Mouse (Mus musculus) hindbrain, embryonic 14.5 days (tissue): ENCODE measurements around the gene Lbhd1. TPM values are rescaled to one million over a fixed set of nuclear protein-coding genes. Genes with fewer than 3 reads are reported as not detected.
"Not testable (repeated sequence)": the region's sequence is repeated elsewhere in the genome, so short reads cannot be mapped to it uniquely, and the experiment has no call there.

ENCODE experiments used
- ATAC-seq: fragments of 200-750 bp; cut with Nextera tagmentation; 2 replicates; pipeline ENCODE4 v1.8.0; 2017; ENCODE audit warnings: moderate number of reproducible peaks, mild to moderate bottlenecking, moderate TSS enrichment, moderate library complexity; ENCODE audit not compliant: low FRiP score
- DNase-seq: peaks from one replicate; pipeline ENCODE4 v3.0.0-alpha.2; 2015; ENCODE audit warnings: low spot score
- H3K27ac ChIP-seq: fragments of 300-500 bp; sonication (generic); 2 replicates; pipeline ENCODE4 v1.5.1; 2014; ENCODE audit warnings: mild to moderate bottlenecking, moderate library complexity
- H3K27me3 ChIP-seq: fragments of 300-500 bp; sonication (generic); 2 replicates; pipeline ENCODE4 v1.6.1; 2014; ENCODE audit warnings: mild to moderate bottlenecking, low read length, mixed read lengths; ENCODE audit not compliant: control insufficient read depth, insufficient read depth
- H3K36me3 ChIP-seq: fragments of 300-500 bp; sonication (generic); replicated peaks from 2 replicates; pipeline ENCODE4 v1.6.1; 2014; ENCODE audit not compliant: control insufficient read depth, insufficient read depth
- H3K4me1 ChIP-seq: fragments of 300-500 bp; sonication (generic); replicated peaks from 2 replicates; pipeline ENCODE4 v1.6.1; 2014; ENCODE audit warnings: antibody characterized with exemption, low read length, mixed read lengths; ENCODE audit not compliant: control insufficient read depth, insufficient read depth
- H3K4me2 ChIP-seq: fragments of 300-500 bp; sonication (generic); replicated peaks from 2 replicates; pipeline ENCODE4 v1.6.1; 2014; ENCODE audit warnings: mild to moderate bottlenecking, moderate library complexity
- H3K4me3 ChIP-seq: fragments of 300-500 bp; sonication (generic); replicated peaks from 2 replicates; pipeline ENCODE4 v1.5.1; 2014; ENCODE audit warnings: mild to moderate bottlenecking, low read length
- H3K9ac ChIP-seq: fragments of 300-500 bp; sonication (generic); 2 replicates; pipeline ENCODE4 v1.6.1; 2014
- H3K9me3 ChIP-seq: fragments of 300-500 bp; sonication (generic); 2 replicates; pipeline ENCODE4 v1.6.1; 2016; ENCODE audit warnings: low read length; ENCODE audit not compliant: control insufficient read depth
- WGBS: fragments of 180-500 bp; shearing (Covaris S2); extraction: QIAGEN DNeasy Blood & Tissue Kit; methylation state at CpG from one replicate; pipeline ENCODE4 v1.1.7; 2014; 5-methylcytosine and 5-hydroxymethylcytosine counted together
- polyA plus RNA-seq: library from polyadenylated mRNA; unstranded; fragments of >200 nt; fragmentation: Nextera tagmentation; extraction: Ambion mirVana; gene quantifications from 2 replicates; pipeline ENCODE4 v1.2.1, GENCODE M21; 2014

Gene Lbhd1
- polyA plus RNA-seq, 1 experiment from 2014 or later, result 39.9 TPM

DNA sequence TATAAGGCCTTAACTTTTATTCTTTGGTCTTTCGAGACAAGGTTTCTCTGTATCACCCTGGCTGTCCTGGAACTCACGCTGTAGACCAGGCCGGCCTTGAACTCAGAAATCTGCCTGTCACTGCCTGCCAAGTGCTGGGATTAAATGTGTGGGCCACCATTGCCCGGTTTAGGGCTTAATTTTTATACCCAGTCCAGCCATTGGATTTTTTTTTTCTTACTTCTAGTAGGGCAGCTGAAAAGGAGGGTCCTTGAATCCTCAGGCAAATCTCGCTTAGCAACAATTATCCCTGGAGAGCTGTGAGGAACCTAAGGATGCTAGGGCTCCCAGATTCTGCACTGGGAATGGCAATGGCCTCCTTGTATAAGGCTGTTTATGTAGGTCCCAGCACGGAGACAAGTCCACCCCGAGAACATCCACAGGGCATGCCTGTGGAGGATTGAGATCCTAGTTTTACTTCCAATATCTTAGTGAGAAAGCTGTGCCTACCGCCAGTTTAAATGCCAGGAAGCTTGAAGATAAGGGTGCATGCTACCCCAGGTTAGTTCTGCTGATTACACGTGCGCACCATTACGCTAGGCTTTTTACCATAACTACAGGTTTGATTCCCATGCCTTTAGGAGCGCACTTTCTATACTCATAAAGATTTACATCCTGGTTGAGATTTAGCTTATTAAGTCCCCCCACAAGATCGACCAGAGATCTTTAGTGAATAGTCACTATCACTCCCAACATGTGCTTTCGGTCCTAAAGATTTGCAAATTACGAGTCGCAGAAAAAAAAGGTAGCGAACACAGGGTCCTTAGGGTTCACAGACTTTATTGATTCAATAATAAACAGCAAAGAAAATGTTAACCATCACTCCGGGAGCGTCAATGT is 4.3 kb downstream of the Lbhd1 start:
- H3K27me3 ChIP-seq, result no peaks in the 10 kb centered on the region
- peak overlapping the region; percentile 89 for H3K4me2 ChIP-seq
- ATAC-seq (no peak), DNase-seq (no peak)
- H3K9me3 ChIP-seq, result no peaks in the 10 kb centered on the region
- WGBS, result 16% methylated on average over 19 of the region's 19 CpGs
- peaks cover 13% of the 10 kb centered on the region for H3K36me3 ChIP-seq
- peaks cover 17% of the 10 kb centered on the region for H3K4me1 ChIP-seq
- peak overlapping the region; percentile 70 for H3K9ac ChIP-seq
- H3K4me3 ChIP-seq, result peak overlapping the region; percentile 67
- H3K27ac ChIP-seq, result peak overlapping the region; percentile 89

DNA sequence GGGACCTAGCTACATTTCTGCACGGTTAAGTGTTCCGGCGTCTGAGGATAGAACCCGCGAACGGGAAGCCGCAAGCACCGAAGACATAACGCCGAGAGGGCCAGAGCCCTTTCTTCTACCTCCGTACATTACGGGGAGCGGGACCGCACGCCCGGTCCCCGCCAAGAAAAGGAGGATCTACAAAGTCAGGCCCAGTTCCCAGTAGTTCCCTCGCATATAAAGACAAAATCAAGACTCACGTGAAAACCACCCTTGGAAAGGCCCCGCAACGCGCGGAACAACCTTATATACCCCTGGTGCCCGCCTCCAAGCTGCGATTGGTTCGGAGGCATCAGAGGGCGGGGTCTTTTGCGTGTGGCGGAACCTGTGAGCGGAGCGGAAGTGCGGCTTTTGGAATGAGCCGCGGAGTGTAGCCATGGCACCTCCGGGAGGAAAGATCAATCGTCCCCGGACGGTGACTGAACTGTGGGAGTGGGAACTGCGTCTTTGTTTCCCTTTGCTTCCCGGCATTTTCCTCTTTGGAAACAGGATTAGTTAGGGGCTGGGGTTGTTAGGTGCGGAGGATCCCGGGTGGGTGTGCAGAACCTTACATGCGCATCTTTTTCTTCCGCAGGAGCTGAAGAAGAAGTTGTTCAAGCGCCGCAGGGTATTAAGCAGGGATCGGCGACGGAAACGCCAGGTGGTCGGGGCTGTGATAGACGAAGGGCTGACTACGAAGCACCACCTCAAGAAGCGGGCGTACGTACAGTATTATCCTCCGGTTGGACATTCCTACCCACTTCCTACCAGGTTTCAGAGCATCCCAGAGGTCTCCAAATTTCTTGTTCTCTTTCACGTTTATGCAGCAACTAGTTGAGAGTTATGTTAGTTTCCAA is 5.2 kb downstream of the Lbhd1 start, which contains the start of the genes 1810009A15Rik and Gm49416:
TSS of gene 1810009A15Rik (plus strand) at position 343 of the 875 bp plus-strand sequence.
TSS of gene Gm49416 (plus strand) at position 416 of the 875 bp plus-strand sequence.
- peaks cover 21% of the 10 kb centered on the region for H3K4me1 ChIP-seq
- peak; percentile 94 for ATAC-seq

DNA sequence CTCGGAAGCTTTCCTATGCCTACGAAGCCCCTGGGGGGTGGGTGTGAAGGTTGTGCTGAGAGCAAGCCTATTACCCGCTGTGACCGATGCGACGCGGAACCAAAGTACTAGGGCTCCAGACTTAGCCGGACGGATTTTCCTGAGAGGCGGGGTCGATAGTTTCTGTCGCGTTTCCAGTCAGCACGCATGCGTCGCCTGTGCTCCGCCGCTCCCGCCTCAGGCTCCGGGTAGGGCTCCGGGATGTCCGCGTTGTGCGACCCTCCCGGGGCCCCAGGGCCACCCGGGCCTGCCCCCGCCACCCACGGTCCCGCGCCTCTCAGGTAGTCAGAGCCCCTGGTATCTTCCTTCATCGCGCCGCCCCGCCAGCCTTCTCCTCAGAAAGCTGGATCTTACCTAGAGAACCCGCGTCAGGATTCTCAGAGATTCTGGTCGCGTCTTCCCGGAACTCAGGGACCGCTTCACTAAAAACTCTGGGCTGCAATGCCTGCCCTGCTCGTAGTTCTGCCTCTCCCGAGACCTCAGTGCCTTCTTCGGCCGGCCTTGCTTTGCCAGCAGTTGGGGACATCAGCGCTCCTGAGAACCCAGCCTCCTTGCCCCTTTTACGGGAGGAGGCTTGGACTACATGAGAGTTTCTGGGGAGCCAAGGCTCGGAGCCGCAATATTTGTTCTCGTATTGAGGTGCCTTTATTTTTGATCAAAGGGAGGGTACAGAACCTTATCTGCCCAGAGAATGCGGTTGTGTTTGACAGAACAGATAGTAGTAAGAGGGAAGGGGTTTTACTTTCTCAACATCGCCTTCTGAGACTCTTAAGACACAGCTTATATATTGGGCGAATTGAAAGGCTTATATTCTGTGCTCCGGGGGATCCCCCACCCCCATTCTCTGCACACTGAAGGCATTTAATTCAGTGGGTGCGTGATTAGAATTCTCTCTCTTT is 9.6 kb downstream of the Lbhd1 start, which contains the start of gene Ints5:
TSS of gene Ints5 (plus strand) at position 177 of the 938 bp plus-strand sequence.
- H3K4me3 ChIP-seq, result peak within 1 kb of the TSS; percentile 74
- H3K27ac ChIP-seq, result peak within 1 kb of the TSS; percentile 82
- ATAC-seq (peak; percentile 64), DNase-seq (peak; percentile 87)
- WGBS, result 2% methylated on average over 54 of the region's 54 CpGs
- H3K4me1 ChIP-seq, result peaks cover 25% of the 10 kb centered on the region
- no peaks in the 10 kb centered on the region for H3K27me3 ChIP-seq
- peak within 1 kb of the TSS; percentile 85 for H3K9ac ChIP-seq
- H3K9me3 ChIP-seq, result no peaks in the 10 kb centered on the region
- H3K36me3 ChIP-seq, result peaks cover 31% of the 10 kb centered on the region
- peak within 1 kb of the TSS; percentile 92 for H3K4me2 ChIP-seq

More for the DNA sequence above, 5.2 kb downstream of the Lbhd1 start, which contains the start of the genes 1810009A15Rik and Gm49416:
- H3K27ac ChIP-seq, result peak within 1 kb of the TSS; percentile 89
- peak within 1 kb of the TSS; percentile 70 for H3K9ac ChIP-seq
- DNase-seq, result peak; percentile 98
- peak within 1 kb of the TSS; percentile 89 for H3K4me2 ChIP-seq
- peaks cover 13% of the 10 kb centered on the region for H3K36me3 ChIP-seq
- WGBS, result under 1% methylated on average over 58 of the region's 58 CpGs
- no peaks in the 10 kb centered on the region for H3K9me3 ChIP-seq
- H3K4me3 ChIP-seq, result peak within 1 kb of the TSS; percentile 67
- H3K27me3 ChIP-seq, result no peaks in the 10 kb centered on the region

DNA sequence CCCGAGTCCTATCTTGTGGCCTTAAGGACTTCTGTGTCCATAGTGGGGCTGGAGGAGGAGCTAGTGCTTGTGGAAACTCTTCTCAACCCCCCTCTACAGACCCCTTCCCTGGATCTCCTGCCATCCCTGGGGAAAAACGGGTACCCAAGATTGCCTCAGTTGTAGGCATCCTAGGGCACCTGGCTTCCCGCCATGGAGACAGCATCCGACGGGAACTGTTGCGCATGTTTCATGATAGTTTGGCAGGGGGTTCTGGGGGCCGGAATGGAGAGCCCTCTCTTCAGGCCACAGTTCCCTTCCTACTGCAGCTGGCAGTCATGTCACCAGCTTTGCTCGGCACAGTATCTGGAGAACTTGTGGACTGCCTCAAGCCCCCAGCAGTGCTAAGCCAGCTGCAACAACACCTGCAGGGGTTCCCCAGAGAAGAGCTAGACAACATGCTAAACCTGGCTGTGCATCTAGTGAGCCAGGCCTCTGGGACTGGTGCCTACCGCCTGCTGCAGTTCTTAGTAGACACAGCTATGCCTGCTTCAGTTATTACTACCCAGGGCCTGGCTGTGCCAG is 11.9 kb downstream of the Lbhd1 start:
- no peak overlapping the region for H3K4me2 ChIP-seq
- WGBS, result 93% methylated on average over 9 of the region's 9 CpGs
- peaks cover 25% of the 10 kb centered on the region for H3K4me1 ChIP-seq
- H3K9ac ChIP-seq, result no peak overlapping the region
- no peaks in the 10 kb centered on the region for H3K27me3 ChIP-seq
- no peak for DNase-seq
- no peak overlapping the region for H3K4me3 ChIP-seq
- peaks cover 28% of the 10 kb centered on the region for H3K36me3 ChIP-seq
- no peak for ATAC-seq
- H3K9me3 ChIP-seq, result no peaks in the 10 kb centered on the region
- H3K27ac ChIP-seq, result no peak overlapping the region

DNA sequence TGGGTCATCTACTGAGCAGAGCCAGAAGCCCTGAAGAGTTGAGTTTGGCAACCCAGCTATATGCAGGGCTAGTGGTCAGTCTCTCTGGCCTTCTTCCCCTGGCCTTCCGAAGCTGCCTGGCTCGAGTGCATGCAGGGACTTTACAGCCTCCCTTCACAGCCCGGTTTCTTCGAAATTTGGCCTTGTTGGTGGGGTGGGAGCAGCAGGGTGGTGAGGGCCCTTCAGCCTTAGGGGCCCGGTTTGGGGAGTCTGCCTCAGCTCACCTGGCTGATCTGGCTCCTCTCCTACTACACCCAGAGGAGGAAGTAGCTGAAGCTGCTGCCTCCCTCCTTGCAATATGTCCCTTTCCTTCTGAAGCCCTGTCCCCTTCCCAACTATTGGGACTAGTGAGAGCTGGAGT is 12.7 kb downstream of the Lbhd1 start:
- H3K27ac ChIP-seq, H3K27me3 ChIP-seq, H3K9ac ChIP-seq, ATAC-seq, H3K9me3 ChIP-seq, DNase-seq, H3K4me2 ChIP-seq, H3K4me3 ChIP-seq: not testable (repeated sequence)
- 96% methylated on average over 5 of the region's 5 CpGs for WGBS
- Histone ChIP-seq H3K36me3 (peaks cover 21% of the 10 kb centered on the region), H3K4me1 (peaks cover 25% of the 10 kb centered on the region)

DNA sequence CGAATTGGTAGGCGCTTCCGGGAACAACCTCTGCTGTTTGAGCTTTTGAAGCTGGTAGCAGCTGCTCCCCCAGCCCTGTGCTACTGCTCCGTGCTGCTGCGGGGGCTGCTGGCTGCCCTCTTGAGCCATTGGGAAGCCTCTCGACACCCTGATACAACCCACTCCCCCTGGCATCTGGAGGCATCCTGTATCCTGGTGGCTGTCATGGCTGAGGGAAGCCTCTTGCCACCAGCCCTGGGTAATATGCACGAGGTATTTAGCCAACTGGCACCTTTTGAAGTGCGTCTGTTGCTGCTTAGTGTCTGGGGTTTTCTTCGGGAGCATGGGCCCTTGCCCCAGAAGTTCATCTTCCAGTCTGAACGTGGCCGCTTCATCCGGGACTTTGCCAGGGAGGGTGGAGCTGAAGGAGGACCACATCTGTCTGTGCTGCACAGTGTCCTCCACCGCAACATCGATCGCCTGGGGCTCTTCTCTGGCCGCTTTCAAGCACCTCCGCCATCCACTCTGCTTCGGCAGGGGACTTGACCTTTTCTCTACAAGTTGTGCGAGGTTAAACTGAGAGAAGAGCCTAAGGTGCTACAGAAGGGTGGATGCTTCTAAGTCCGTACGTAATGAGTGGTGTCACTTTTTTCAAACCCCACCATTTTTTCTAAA is 13.8 kb downstream of the Lbhd1 start:
- WGBS, result 24% methylated on average over 21 of the region's 21 CpGs
- Histone ChIP-seq H3K9ac (peak overlapping the region; percentile 89), H3K4me3 (peak overlapping the region; percentile 81), H3K27ac (peak overlapping the region; percentile 82), H3K4me2 (peak overlapping the region; percentile 95), H3K4me1 (peaks cover 25% of the 10 kb centered on the region), H3K36me3 (peaks cover 21% of the 10 kb centered on the region)
- ATAC-seq, result peak; percentile 61
- H3K9me3 ChIP-seq, H3K27me3 ChIP-seq, DNase-seq: not testable (repeated sequence)

DNA sequence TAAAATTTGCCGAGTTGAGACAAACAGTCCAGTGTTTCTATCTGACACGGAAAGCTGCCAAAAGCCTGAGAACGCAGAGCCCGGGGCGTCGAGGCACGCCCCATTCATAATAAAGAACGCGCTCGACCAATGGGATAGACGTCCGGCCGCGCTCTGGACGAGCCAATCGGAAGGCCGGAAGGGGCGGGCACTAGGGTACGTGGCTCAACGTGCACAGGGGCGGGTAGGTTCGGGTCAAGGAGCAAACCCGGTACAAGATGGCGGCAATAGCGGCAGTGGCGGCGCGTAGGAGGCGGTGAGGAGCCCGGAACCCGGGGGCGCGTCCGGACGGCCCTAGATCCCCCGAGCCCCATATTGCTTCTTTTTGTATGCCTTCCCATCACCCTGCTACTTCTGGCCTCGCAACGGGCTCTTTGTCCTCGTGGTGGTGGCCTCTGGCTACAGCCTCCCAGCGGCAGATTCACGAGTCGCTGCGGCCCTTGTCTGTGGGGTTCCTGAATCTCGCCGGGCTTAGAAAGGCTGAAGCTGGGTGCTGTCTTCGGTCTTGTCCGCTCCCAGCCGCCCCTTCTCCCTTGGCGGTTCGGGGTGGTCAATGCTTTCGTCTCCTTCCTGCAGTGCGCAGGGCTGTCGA is 14.4 kb downstream of the Lbhd1 start, which contains the start of gene Ganab:
TSS of gene Ganab (plus strand) at position 207 of the 631 bp plus-strand sequence.
- peak within 1 kb of the TSS; percentile 89 for H3K9ac ChIP-seq
- DNase-seq, result peak; percentile 95
- peaks cover 25% of the 10 kb centered on the region for H3K4me1 ChIP-seq

More for the DNA sequence above, 14.4 kb downstream of the Lbhd1 start, which contains the start of gene Ganab:
- H3K4me3 ChIP-seq, result peak within 1 kb of the TSS; percentile 81
- H3K9me3 ChIP-seq, result no peaks in the 10 kb centered on the region
- H3K27me3 ChIP-seq, result no peaks in the 10 kb centered on the region
- peak within 1 kb of the TSS; percentile 95 for H3K4me2 ChIP-seq
- H3K27ac ChIP-seq, result peak within 1 kb of the TSS; percentile 87
- peak; percentile 99 for ATAC-seq
- peaks cover 27% of the 10 kb centered on the region for H3K36me3 ChIP-seq
- WGBS, result under 1% methylated on average over 53 of the region's 53 CpGs
